Mouse (Mus musculus): ENCODE measurements around the gene Ppp1r1b.
A peak's percentile ranks its signal among the peaks of the same experiment; 100 is the strongest.

Ppp1r1b gene

GRCm38 (mm10) chr11:98347385-98348082 is 670 bp upstream of the Ppp1r1b start:
- peak; percentile 47 for DNase-seq

DNA sequence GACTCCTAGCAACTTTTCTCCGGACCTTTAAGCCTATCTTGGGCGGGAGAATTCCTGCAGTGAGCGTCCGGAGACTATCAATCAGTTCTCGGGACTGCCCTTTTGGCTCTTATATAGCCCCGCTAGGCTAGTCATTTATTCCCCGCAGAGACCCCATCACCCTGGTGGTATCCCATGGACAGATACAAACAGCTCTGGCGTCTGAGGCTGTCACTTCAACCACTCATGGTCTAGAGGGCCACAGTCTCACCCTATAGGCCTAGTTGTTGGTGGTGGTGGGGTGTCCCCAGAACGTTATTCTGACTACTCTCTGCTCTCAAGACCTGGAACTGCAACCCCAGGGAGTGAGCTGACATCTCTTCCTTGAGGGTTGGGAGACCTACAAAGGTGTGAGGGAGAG is 1.1 kb downstream of the Ppp1r1b start:
- no peak for DNase-seq

GRCm38 (mm10) chr11:98352272-98352990 is 4.2 kb downstream of the Ppp1r1b start:
- no peak for DNase-seq

- no peak for DNase-seq
These were observed 5.5 kb downstream of the Ppp1r1b start for GRCm38 (mm10) chr11:98353651-98354211.

DNA sequence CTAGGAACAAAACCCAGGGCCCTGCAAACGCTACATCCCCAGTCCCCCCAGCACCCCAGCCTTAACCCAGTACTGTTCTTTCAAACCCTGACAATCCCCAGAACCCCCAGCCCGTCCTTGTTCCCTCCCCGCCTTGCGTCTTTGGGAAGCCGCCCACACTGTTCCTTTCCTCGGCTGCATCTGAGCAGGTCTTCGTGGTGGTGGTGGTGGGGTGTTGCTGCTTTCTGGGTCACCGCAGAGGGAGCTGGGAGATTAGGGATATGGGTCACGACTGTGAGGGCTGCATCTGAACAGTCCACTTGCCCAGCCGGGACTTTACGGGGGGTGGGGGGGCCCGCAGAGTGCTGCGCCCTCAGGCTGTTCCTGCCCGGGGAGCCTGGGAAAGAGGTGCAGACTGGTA is 6.2 kb downstream of the Ppp1r1b start:
- no peak for DNase-seq

- DNase-seq, result no peak
These were observed 7.6 kb downstream of the Ppp1r1b start for GRCm38 (mm10) chr11:98355732-98356299.

DNA sequence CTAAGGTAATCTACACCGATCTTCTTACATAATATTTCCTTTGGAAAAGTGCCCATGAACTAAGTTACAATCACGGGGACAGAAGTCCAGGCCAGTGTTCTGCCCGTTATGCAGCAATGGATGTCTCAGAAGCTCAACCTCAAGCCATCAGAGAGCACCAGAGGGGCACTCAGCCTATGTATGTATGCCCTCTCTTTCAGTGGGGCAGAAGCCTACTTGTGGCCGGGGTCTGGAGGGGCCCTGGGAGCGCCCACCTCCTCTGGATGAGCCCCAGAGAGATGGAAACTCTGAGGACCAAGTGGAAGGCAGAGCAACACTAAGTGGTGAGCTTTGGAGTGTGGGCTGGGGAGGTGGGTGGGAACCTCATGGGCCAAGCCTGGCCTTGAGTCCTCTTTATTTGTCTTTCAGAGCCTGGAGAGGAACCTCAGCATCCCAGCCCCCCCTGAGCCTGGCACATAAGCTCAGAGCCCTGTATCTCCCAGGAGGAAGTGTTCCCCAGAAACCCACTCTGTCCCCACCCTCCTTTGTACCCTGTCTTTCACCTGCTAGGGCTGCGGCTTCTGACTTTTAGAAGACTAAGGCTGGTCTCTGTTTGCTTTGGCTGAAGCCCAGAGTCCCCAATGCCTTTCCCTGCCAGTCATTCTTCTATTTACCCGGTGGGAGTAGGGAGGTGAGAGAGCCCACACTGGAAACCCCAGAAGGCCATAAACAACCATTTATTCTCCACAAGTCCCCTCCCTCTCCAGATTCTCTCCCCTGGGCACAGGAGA is 8.6 kb downstream of the Ppp1r1b start:
- DNase-seq, result no peak

- no peak for DNase-seq
These were observed 9.4 kb downstream of the Ppp1r1b start for GRCm38 (mm10) chr11:98357396-98358160.

DNA sequence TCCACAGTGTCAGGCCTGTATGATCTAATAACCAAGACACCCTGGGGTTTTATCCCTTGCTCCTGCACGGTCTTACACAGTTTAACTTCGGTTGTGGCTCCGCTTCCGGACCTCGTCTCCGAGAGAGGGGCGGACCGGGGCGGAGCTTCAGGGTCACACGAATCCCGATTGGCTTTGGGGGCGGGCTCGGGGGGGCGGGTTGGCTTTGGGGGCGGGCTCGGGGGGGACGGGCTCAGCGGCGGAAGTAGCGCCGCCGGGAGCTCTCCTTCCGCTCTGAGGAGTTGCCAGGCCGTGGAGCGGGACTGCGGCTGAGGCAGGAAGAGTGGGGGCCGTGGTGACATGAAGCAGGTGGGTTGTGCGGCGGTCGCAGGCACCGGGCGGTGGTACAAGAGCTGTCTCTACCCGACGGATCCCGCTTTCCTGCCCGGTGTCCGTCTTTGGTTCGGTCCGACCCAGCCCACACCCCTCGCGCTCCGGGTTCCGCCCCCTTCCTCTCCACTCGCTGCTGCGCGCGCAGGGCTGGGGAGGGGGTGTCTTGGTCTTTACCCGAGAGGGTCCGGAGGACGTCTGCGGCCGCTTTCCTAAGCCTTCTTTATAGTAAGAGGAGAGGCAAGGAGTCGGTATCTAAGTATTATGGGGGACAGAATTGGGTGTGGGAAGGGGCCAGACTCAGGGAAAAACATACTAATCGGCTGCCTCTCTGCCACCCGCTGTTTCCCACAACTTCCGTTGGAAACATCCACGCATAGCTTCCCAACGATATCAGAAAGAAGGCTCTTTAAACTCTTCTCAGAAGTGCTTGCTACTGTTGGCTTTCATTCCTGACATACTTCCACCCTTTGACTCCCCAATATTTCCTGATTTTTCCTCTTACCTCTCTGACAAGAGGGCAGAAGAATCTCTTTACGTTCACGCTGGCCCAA is 10.2 kb downstream of the Ppp1r1b start, which contains the start of gene Stard3:
Gene Stard3 (plus strand): TSS at position 208 of the 923 bp plus-strand sequence.
- peak; percentile 83 for DNase-seq

DNA sequence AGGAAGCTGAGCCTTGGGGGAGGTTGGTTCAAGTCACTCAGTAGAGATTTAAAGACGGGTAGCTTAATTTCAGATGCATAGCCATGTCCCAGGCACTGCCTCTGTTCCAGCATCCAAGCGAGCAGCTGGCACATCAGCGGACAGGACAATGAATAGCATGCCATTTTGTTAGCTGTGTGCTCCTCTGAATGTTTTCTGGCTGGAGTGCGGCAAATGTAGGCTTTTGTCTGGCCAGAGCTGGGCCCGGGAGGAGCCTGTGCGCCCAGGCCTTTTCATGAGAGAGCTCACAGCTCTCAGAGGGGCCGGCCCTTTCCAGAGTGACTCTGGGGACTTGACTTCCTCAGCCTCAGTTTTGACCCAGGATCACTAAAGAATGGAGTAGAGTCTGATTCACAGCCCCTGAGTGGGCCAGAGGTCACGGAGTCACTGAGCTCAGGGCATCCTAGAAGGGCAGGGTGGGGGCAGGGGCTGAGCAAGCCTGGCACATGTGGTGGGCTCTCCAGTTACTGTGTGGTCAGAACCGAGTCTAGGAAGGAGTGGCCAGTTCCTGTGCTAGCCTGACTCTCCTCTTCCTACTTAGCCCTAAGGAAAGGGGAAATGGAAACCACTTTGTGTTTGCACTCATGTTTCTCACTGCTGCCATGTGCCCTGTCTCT is 12.8 kb downstream of the Ppp1r1b start:
- DNase-seq, result no peak

DNA sequence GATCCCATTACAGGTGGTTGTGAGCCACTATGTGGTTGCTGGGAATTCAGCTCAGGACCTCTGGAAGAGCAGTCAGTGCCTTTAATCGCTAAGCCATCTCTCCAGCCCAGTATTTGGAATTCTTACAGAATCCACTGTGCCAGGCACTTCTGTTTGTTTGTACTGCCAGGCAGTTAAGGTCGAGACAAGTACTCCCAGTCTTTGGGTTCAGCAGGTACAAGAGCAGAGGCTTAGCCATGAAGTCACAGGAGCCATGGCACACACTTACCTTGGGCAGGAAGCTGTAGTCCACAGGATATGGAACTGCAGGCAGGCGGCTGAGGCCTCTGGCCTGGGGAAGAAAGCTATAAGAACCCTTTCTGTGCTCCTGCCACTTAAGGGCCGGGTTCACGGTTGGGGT is 15.6 kb downstream of the Ppp1r1b start:
- no peak for DNase-seq

DNA sequence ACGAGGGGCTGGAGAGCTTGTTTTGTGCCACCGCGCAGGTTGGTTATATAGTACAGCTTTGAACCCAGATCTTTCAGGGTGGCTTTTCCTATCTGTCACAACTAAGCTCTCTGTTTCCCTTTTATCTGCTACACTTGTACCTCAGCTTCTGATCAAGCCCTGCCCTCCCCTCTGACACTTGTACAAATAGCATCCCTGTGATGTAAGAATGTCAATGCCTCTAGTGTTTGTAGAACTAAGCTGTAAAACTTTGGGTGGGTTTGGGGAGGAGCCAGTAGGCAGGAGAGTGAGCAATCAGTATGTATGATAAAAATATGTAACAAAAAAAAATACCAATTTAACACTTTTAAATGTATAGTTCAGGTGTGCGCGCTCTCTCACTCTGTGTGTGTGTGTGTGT is 16.2 kb downstream of the Ppp1r1b start:
- DNase-seq, result no peak

GRCm38 (mm10) chr11:98366290-98366689 is 18.1 kb downstream of the Ppp1r1b start:
- DNase-seq, result no peak

- no peak for DNase-seq
These were observed 19.1 kb downstream of the Ppp1r1b start for GRCm38 (mm10) chr11:98367171-98367862.

DNA sequence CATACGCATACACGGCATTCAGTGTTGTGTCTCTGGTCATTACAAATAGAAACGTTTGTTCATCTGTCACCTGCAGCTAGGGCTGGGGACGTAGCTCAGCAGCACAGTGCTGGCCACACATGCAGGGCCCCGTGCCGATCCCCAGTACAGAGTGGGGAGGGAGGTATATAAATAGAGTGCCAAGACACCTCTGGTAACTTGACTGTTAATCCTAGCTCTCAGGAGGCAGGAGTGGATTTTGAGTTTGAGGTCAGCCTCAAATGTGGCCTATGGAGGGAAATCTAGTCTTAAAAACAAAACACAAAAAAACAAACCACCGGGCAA is 19.6 kb downstream of the Ppp1r1b start:
- DNase-seq, result no peak

GRCm38 (mm10) chr11:98369337-98369736 is 21.1 kb downstream of the Ppp1r1b start:
- no peak for DNase-seq

DNA sequence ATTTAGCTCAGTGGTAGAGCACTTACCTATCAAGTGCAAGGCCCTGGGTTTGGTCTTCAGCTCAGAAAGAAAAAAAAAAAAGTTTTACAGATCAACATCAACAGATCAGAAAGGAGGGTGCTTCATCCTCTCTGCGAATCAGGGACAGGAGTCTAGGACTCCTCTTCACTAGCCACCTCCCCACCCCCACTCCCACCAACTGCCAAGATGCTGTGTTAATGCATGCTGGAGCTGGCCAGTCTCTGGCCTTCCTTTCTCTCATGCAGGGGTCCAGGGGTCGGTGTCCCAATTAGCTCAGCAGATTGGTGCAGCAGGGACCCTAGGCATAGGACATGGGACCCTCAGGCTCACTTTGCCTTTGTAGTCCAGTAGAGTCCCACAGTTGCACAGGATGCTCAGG is 22.4 kb downstream of the Ppp1r1b start:
- DNase-seq, result no peak

DNA sequence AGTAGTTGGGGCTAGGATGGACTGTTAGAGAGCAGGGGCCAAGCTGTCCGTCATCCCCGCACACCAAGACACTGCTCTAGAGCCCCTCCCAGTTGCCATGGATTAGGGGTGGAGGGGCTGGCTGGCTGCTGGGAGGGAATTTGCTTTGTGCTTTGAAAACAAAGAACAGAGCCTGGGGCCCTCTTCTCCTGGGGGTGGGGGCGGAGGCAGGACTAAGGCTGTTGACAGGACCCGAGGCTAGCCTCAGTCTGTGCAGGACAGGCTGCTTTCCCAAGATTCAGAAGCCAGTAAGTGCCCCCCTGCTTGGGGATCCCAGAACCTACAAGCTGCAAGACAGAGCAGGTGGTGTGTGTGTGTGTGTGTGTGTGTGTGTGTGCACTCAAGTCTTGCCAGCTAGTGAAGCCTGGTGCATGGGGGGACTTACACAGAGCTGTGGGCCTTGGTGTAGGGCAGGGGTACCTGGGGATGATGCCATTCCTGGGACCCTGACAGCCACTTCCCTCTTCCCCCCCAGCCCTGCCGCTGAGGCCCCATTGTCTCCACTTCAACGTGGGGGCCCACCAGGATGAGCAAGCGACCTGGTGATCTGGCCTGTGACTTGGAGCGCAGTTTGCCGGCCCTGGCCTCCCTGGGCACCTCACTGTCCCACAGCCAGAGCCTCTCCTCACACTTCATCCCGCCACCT is 23.5 kb downstream of the Ppp1r1b start:
- no peak for DNase-seq

- peak; percentile 61 for DNase-seq
These were observed 24.2 kb downstream of the Ppp1r1b start for GRCm38 (mm10) chr11:98372406-98372805.
